Mouse (Mus musculus): ENCODE results near the gene Stox1. TPM values are rescaled to one million over a fixed set of nuclear protein-coding genes. Genes with fewer than 3 reads are reported as not detected.
"Not testable (repeated sequence)": the region's sequence is repeated elsewhere in the genome, so short reads cannot be mapped to it uniquely, and the experiment has no call there.

Stox1 gene
- under 1 TPM; 0.22 to 0.33 TPM for total RNA-seq (2021)
- long read RNA-seq, experiment 1 = 0 reads
- long read RNA-seq, experiment 2, partial matches to known transcripts = 1 of 1 reads
- long read RNA-seq, experiment 2, other reads (novel, unspliced or antisense) = 0 of 1 reads

DNA sequence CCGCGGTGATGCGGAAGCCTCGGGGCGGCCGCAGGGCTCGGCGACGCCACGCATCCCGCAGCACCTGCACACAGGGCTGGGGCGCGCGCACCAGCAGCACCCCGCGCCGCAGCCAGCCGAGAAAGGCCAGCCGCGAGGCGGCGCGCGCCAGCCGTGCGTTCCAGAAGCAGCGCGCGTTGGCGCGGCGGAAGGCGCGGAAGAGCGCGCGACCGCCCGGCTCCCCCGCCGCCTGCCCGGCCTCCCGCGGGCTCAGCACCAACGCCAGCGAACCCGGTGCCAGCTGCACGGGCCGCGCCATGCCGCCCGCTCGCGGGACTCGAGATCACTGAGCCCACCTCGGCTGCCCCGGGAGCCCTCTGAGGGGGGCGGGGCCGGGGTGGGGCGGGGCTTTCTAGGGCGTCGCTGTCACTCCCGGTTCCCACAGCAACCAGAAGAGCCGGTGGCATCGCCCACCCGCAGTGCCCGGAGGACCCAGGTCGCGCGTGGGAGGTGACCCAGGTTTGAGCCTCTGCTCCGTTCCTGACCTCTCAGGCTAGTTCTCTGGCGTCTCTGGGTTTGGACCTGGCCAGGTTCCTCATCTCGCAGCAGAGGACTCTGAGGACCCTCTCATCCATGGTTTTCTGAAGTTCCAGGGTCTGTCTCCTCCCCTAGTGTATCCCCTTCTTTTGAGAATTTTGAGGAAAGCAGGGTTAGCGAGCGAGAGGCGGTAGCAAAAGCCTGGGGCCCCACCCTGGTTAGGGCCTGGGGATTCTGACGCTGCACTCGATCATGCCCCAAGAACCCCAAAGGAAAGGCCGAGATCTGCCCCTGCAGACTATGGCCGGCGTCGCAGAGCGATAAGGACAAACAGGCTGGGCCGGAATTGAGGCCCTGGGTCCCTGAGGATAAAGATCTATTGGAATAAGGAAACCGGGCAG lies at the start of gene Stox1:
Stox1 (minus strand) TSS at position 358 of the 917 bp plus-strand sequence.
- Histone ChIP-seq H3K4me3 (peak within 1 kb of the TSS; percentile 91), H3K27ac (no peak within 1 kb of the TSS)
- intact Hi-C loops (cut with DNase I) = no loop called here
- TF ChIP-seq CTCF (IDR thresholded peaks at IDR 0.05) = peak; percentile 52
- peak; percentile 70 for DNase-seq

DNA sequence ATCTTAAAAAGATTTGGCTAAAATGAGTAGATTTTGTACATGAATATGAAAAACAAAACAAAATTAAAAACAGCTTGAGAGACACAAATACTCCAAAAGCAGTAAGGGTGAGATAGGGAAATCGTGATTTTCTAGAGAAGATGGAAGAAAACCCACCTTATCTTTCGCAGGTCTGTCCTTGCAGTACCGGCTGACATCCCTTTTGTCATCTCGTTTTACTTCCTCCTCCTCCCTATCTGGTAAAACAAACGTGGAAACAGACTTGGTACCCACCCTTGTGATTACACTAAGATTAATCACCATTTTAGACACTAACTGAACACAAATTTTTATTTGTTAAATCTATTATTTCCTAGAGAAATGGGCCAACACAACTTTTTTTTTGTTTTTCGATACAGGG lies 24.9 kb upstream of the Stox1 start:
- no peak for TF ChIP-seq CTCF (IDR thresholded peaks at IDR 0.05)
- intact Hi-C loops (cut with DNase I) = loop anchor here (5.0 kb wide), 1 partner anchor 37 kb away; no protein-coding TSS in a partner anchor
- H3K4me3 ChIP-seq = no peak overlapping the region
- no peak for DNase-seq
- no peak overlapping the region for H3K27ac ChIP-seq

- no peak for DNase-seq
- intact Hi-C loops (cut with DNase I) = no loop called here
- H3K27ac ChIP-seq = no peak overlapping the region
- TF ChIP-seq CTCF (IDR thresholded peaks at IDR 0.05) = no peak
- H3K4me3 ChIP-seq = no peak overlapping the region
Measured at GRCm38 (mm10) chr10:62739961-62740737, 14.2 kb upstream of the Stox1 start.

- intact Hi-C loops (cut with DNase I) = no loop called here
- TF ChIP-seq CTCF (IDR thresholded peaks at IDR 0.05) = no peak
- no peak for DNase-seq
- no peak overlapping the region for H3K27ac ChIP-seq
- no peak overlapping the region for H3K4me3 ChIP-seq
Measured at GRCm38 (mm10) chr10:62736965-62737688, 11.2 kb upstream of the Stox1 start.

DNA sequence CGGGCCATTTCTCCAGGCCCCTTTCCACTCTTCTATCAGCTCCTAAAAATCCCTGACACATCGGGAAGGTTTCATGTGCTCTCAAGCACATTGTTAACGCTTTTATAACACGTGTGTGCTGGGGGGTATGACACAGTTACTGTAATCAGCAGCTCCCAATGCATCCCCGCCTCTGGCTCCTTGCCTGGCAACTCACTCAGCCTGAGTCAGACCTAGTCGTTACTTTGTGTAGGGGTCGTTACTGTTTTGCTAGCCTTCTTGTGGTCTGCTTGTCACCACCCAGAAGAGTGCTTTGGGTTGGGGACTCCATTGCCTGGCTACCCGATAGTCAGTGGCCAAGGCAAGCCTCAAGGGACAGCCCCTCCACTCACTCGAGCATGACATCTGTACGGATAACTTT lies 4.9 kb upstream of the Stox1 start:
- intact Hi-C loops (cut with DNase I) = no loop called here
- no peak for TF ChIP-seq CTCF (IDR thresholded peaks at IDR 0.05)
- Histone ChIP-seq H3K27ac (no peak overlapping the region), H3K4me3 (no peak overlapping the region)
- DNase-seq = no peak

- no peak overlapping the region for H3K4me3 ChIP-seq
Measured at GRCm38 (mm10) chr10:62724936-62725335, 992 bp downstream of the Stox1 start.

DNA sequence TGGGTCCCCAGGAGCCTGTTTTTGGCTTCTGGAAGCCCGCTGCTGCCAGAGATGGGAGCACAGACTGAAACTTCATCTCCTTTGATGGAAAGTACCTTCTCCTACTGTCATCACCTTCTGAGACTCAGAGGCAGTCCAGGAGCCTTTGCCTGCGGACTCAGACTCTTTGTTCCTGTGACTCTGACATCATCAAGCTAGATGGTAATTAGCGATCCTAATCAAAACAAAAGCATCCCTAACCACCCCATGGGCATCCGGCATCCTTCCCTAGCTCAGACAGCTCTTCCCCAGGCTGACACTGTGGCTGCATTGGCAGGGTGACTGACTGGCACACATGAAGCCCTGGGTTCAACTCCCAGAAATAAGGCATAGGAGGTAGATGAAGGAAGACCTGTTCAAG lies 3.2 kb downstream of the Stox1 start:
- intact Hi-C loops (cut with DNase I) = no loop called here
- no peak overlapping the region for H3K4me3 ChIP-seq
- DNase-seq = no peak
- no peak overlapping the region for H3K27ac ChIP-seq
- TF ChIP-seq CTCF (IDR thresholded peaks at IDR 0.05) = no peak

More at GRCm38 (mm10) chr10:62724936-62725335, 992 bp downstream of the Stox1 start:
- no peak for DNase-seq
- intact Hi-C loops (cut with DNase I) = no loop called here
- no peak for TF ChIP-seq CTCF (IDR thresholded peaks at IDR 0.05)
- no peak overlapping the region for H3K27ac ChIP-seq

DNA sequence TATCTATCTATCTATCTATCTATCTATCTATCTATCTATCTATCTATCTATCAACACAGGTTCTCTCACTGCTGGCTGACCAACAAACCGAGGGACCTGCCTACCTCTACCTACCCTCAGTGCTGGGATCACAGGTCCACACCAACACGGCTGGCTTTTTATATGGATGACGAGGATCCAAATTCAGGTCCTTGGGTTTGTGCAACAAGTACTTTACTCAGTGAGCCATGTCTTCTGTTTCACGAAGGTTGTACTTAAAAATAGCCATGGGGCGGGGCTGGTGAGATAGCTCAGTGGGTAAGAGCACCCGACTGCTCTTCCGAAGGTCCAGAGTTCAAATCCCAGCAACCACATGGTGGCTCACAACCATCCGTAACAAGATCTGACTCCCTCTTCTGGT lies 5.4 kb downstream of the Stox1 start:
- intact Hi-C loops (cut with DNase I); H3K27ac ChIP-seq; H3K4me3 ChIP-seq; DNase-seq: not testable (repeated sequence)

DNA sequence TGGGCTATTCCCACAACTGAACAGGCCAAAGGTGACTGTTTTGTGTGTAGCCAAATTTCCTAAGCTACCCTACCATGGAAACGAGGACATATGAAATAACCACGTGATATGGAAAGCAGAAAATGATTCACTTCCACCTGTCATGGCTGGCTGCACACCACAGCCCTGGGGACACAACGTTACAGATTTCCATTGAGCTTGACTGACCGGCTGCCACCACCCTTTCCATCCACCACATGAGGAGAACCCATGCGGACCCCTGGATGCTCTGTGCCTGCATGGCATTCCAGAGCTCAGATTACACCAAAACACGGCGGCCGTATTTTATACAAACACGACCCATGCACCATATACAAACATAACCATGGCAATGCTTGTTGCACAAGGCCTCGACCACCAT lies 12.5 kb downstream of the Stox1 start:
- DNase-seq = no peak
- Histone ChIP-seq H3K27ac (no peak overlapping the region), H3K4me3 (no peak overlapping the region)
- intact Hi-C loops (cut with DNase I) = no loop called here
- no peak for TF ChIP-seq CTCF (IDR thresholded peaks at IDR 0.05)

GRCm38 (mm10) chr10:62703579-62703978 lies 22.3 kb downstream of the Stox1 start:
- no peak for TF ChIP-seq CTCF (IDR thresholded peaks at IDR 0.05)
- no peak overlapping the region for H3K4me3 ChIP-seq
- no peak overlapping the region for H3K27ac ChIP-seq
- no peak for DNase-seq
- intact Hi-C loops (cut with DNase I) = no loop called here

- no peak overlapping the region for H3K27ac ChIP-seq
- H3K4me3 ChIP-seq = no peak overlapping the region
- intact Hi-C loops (cut with DNase I) = no loop called here
- DNase-seq = no peak
- TF ChIP-seq CTCF (IDR thresholded peaks at IDR 0.05) = no peak
Measured at GRCm38 (mm10) chr10:62702436-62702835, 23.5 kb downstream of the Stox1 start.

- no peak for DNase-seq
- Histone ChIP-seq H3K4me3 (no peak overlapping the region), H3K27ac (no peak overlapping the region)
- intact Hi-C loops (cut with DNase I) = no loop called here
- TF ChIP-seq CTCF (IDR thresholded peaks at IDR 0.05) = no peak
Measured at GRCm38 (mm10) chr10:62692771-62693170, 33.2 kb downstream of the Stox1 start.
